Mouse (Mus musculus): Measurements from ENCODE around the gene Hydin.
"Not testable (repeated sequence)": the region's sequence is repeated elsewhere in the genome, so short reads cannot be mapped to it uniquely, and the experiment has no call there.

Gene Hydin

DNA sequence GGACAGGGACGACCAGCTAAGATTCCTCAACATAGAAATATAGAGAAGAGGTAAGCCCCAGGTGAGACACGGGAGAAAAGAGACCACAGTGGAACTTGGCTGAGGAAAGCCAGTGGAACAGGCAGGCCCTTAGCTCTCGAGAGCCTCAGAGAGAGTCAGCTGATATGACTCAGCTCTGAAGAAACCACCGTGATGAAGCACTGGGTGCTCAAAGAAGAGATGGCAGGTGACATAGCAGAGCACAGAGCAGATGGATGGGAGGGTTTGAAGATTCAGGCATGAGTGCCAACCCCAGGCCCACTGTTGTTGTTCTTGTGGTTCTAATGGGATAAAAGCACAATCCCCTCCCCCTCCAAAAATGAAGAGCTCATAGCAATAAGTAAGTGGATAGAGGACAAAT is 190.6 kb downstream of the Hydin start:
- DNase-seq: no peak

- DNase-seq: no peak
These were observed 195.9 kb downstream of the Hydin start for GRCm38 (mm10) chr8:110462627-110463208.

DNA sequence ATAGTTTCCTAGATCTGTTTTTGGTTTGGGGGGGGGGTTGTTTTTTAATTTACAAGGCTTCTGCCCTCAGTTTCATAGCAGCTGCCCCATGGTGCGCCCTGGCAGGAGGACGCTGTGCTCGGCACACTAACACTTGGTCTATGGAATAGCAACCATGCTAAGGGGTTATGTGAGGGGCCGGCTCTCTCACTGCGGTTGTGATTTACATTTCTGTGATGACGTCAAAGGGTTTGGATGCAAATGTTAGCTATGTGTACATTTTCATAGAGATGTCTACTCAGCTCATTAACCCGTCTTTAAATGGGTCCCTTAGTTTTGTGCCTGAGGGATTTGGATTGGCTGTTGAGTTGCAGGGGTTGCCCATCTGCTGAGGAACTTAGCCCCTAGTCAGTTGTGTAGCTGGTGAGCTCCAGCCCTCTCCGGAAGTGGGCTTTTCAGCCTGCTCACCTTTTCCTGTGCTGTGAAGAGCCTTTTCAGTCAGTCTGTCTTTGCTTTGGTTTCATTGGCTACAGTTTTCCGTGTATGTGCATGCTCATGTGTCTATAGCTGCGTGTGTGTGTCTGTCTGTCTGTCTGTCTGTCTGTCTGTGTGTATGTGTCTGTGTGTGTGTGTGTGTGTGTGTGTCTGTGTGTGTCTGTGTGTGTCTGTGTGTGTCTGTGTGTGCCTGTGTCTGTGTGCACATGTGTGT is 197.1 kb downstream of the Hydin start:
- DNase-seq: no peak

DNA sequence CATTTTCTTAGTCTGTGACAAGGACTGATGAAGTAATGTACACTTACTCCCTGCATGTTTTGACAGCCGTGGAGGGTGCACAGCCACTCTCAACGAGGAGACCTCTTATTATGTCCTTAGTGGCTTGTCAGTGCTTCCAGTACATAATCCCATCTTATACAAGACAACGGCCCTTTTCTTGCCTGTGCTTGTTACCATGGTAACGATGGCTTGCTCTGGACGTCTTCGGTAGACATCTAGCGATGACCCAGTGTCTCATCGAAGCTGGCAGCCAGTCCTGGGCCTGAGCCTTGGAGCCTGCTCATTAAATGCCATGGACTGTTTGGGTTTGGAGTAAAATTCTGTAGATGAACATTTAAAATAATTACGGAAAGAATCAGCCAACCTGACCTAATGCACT is 198.8 kb downstream of the Hydin start:
- no peak for DNase-seq

- DNase-seq: no peak
These were observed 210.5 kb downstream of the Hydin start for GRCm38 (mm10) chr8:110477256-110477655.

- no peak for DNase-seq
These were observed 211.8 kb downstream of the Hydin start for GRCm38 (mm10) chr8:110478576-110478975.

- no peak for DNase-seq
These were observed 212.6 kb downstream of the Hydin start for GRCm38 (mm10) chr8:110479401-110479800.

DNA sequence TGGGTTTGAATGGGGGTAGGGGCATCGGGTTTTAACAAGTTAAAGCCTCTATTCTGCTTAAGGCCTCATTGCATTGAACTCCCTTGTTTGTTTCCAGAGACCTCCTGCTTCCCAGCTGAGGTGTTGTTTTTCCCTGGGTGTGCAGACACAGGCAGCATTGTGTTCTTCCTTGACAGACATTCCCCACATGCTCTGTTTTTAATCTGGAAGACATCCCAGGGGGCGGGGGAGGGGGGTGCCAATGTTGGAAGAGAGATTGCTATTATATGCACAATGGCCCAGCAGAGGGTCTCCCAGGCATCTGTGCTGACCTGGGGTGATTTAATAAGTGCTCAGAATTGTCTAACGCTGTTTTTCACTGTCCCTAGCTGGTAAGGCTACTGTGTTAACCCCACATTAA is 215.5 kb downstream of the Hydin start:
- DNase-seq: no peak

DNA sequence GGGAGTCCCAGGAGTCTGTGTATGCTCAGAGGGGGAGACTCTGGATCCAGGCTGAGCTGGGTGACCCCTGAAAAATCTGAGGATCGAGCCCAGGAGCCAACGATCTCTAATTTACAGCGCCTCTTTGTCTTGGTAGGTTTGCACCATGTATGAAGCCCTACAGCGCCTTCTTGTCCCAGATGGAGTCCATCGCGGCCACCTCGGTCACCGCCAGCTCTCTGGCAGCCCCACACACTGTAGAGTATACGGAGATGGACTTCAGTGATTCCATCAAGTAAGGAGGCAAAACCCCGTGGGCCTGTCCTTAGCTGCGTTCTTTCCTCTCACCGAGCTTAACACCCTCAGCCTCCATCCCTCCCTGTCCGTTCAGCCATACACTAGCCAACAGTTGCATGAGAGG is 218.5 kb downstream of the Hydin start:
- peak in 1 of 2 experiments; percentile 35 for DNase-seq

- no peak for DNase-seq
These were observed 219.2 kb downstream of the Hydin start for GRCm38 (mm10) chr8:110486020-110486419.

- DNase-seq: no peak
These were observed 220.9 kb downstream of the Hydin start for GRCm38 (mm10) chr8:110487644-110488043.

DNA sequence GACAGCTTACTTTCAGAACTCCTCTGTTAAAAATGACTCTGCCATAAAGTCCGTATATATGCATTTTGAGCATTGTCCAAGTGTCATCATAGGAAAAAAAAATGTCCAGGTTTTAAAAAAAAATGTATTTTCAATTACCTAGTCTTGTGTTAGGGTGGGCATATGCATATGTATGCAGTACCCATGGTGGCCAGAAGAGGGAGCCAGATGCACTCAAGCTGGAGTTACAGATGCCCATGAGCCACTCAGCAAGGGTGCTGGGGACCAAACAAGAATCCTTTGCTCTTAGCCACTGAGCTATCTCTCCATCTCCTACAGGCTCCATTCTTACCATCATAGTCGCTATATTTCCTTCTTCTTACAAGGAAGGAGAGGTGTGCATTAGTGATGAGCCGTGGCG is 222.6 kb downstream of the Hydin start:
- DNase-seq: no peak

DNA sequence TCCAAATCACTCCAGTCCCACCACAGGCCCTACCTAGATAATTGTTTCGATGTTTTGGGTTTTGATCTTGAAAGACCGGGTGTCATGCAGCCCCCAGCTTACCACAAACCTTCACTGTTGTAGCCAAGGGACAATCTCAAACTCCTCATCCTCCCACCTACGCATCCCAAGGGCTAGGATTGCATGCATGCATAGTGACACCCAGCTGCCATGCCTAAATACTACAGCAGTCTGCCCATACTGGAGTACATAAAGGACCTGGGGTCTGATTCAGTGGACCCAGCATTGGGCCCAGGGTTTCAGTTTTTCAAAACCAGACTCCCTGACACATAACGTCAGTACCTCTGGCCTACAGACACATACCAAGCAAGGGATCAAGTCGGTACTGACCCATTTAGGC is 224.3 kb downstream of the Hydin start:
- DNase-seq: no peak

GRCm38 (mm10) chr8:110496286-110496685 is 229.5 kb downstream of the Hydin start:
- DNase-seq: no peak

- peak in 1 of 2 experiments; percentile 33 for DNase-seq
These were observed 233.5 kb downstream of the Hydin start for GRCm38 (mm10) chr8:110500253-110500652.

DNA sequence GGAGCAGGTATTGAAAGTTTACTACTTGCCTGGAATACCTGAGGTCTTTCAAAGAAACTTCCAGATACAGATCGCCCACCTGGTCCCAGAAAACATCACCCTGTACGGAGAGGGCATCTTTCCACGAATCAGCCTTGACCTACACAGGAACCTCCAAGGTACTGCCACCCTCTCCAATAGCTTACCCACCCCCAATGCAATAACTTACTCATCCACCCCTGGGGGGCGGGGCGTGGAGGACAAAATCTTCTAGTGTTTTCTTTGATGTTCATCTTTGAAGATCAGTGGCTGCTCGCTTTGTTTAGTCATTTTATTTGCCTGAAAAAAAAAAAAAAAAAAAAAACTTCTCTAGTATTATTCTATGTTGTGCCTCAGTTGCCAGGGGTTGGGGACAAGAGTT is 233.9 kb downstream of the Hydin start:
- DNase-seq: no peak

GRCm38 (mm10) chr8:110501330-110501729 is 234.6 kb downstream of the Hydin start:
- no peak for DNase-seq

DNA sequence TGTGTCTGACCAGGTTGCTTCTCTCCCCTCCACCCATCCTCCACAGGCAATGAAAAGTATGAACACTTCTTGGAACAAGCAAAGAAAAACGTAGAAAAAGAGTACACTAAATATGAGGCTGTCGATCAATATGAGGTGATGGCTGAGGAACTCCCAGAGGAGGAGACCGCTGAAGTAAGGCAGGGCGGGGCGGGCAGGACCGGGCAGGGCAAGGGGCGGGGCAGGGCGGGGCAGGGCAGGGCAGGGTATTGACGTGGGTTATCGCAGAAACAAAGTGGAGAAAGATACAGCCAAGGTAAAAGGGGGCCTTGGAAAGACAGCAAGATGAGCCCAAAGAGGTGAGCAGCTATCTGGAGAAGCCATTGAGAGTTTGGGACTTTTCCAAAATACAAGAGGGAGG is 236.1 kb downstream of the Hydin start:
- no peak for DNase-seq

- DNase-seq: peak in 1 of 2 experiments; percentile 19
These were observed 242.0 kb downstream of the Hydin start for GRCm38 (mm10) chr8:110508766-110509165.

- DNase-seq: peak in 1 of 2 experiments; percentile 10
These were observed 253.0 kb downstream of the Hydin start for GRCm38 (mm10) chr8:110519790-110520189.

GRCm38 (mm10) chr8:110521851-110522250 is 255.1 kb downstream of the Hydin start:
- DNase-seq: no peak

GRCm38 (mm10) chr8:110522495-110522894 is 255.7 kb downstream of the Hydin start:
- DNase-seq: not testable (repeated sequence)

- no peak for DNase-seq
These were observed 256.2 kb downstream of the Hydin start for GRCm38 (mm10) chr8:110522985-110523384.

DNA sequence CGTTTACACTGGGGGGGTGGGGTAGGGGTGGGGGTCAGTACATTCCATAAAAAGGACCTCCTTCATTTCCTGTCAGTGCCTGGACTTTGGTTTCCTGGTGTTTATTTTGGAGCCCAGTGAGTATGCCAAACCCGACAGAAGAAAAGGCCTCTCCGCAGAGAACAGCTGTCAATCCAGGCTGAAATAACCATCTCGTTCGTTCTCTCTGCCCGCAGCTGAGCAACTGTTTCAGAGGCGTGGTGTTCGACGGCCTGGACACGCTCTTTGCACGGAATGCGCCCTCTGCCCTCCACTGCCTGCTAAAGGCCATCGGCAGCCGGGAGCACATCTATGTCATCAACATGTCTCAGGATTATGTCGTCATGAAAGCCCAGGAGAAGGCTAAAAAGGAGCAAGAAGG is 258.5 kb downstream of the Hydin start:
- no peak for DNase-seq

Measured in lung, adult 18-20 months (tissue).